Mouse (Mus musculus) intestine, embryonic 14.5 days (tissue): ENCODE measurements around the gene Psma3. TPM values are rescaled to one million over a fixed set of nuclear protein-coding genes. Genes with fewer than 3 reads are reported as not detected.

Source experiments
- ATAC-seq: fragments of 200-750 bp; cut with Nextera tagmentation; replicated peaks from 2 replicates; pipeline ENCODE4 v1.8.0; 2017; ENCODE audit warnings: low read depth, moderate number of reproducible peaks, moderate TSS enrichment, moderate library complexity; ENCODE audit not compliant: low FRiP score, low TSS enrichment
- DNase-seq: peaks from one replicate; pipeline ENCODE4 v3.0.0-alpha.2; 2018; ENCODE audit warnings: low spot score
- H3K27ac ChIP-seq: fragments of 300-500 bp; sonication (generic); 2 replicates; pipeline ENCODE4 v1.5.1; 2014; ENCODE audit warnings: low read depth, mild to moderate bottlenecking, control low read depth
- H3K27me3 ChIP-seq: fragments of 300-500 bp; sonication (generic); replicated peaks from 2 replicates; pipeline ENCODE4 v1.6.1; 2014; ENCODE audit warnings: low read length, control low read depth; ENCODE audit not compliant: control insufficient read depth, insufficient read depth
- H3K36me3 ChIP-seq: fragments of 300-500 bp; sonication (generic); 2 replicates; pipeline ENCODE4 v1.6.1; 2014; ENCODE audit warnings: low read length, control low read depth; ENCODE audit not compliant: control insufficient read depth, insufficient read depth
- H3K4me1 ChIP-seq: fragments of 300-500 bp; sonication (generic); replicated peaks from 2 replicates; pipeline ENCODE4 v1.6.1; 2014; ENCODE audit warnings: low read length, control low read depth, mixed read lengths; ENCODE audit not compliant: control insufficient read depth, insufficient read depth
- H3K4me2 ChIP-seq: fragments of 300-500 bp; sonication (generic); 2 replicates; pipeline ENCODE4 v1.6.1; 2014; ENCODE audit warnings: low read length
- H3K4me3 ChIP-seq: fragments of 300-500 bp; sonication (generic); 2 replicates; pipeline ENCODE4 v1.5.1; 2014; ENCODE audit warnings: low read depth, low read length, control low read depth, mixed read lengths
- H3K9ac ChIP-seq: fragments of 300-500 bp; sonication (generic); 2 replicates; pipeline ENCODE4 v1.6.1; 2014; ENCODE audit warnings: mild to moderate bottlenecking, low read length
- H3K9me3 ChIP-seq: fragments of 300-500 bp; sonication (generic); 2 replicates; pipeline ENCODE4 v1.6.1; 2016; ENCODE audit warnings: low read length, control low read depth; ENCODE audit not compliant: control insufficient read depth
- WGBS: fragments of 180-500 bp; shearing (Covaris S2); extraction: QIAGEN DNeasy Blood & Tissue Kit; methylation state at CpG from one replicate; pipeline ENCODE4 v1.1.7; 2014; 5-methylcytosine and 5-hydroxymethylcytosine counted together
- polyA plus RNA-seq: library from polyadenylated mRNA; unstranded; fragments of >200 nt; fragmentation: Nextera tagmentation; extraction: Ambion mirVana; gene quantifications from 2 replicates; pipeline ENCODE4 v1.2.1, GENCODE M21; 2014

Psma3 gene
- polyA plus RNA-seq, 1 experiment from 2014 or later, result 593 TPM

DNA sequence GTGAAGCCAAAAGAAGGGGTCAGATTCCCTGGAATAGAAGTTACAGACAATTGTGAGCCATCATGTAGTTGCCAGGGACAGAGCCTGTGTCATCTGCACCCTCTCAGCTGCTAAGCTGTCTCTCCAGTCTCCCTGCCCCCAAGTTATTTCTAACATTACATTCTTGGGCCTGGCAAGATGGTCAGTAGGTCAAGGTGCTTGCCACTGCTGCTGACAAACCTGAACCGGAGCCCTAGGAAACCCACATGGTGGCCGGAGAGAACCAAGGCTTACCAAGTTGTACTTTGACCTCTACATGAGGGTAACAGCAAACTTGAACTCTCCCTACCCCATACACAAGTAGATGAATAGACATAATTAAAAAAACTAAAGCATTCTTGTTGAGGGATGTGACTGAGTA lies 70.1 kb downstream of the Psma3 start:
- Histone ChIP-seq H3K27me3 (no peaks in the 10 kb centered on the region), H3K36me3 (peaks cover 63% of the 10 kb centered on the region), H3K4me2 (no peak overlapping the region), H3K9me3 (no peaks in the 10 kb centered on the region), H3K4me3 (no peak overlapping the region), H3K4me1 (peaks cover 10% of the 10 kb centered on the region; the same call in 1 of the 2 replicates), H3K9ac (no peak overlapping the region), H3K27ac (no peak overlapping the region)
- no peak for DNase-seq
- WGBS, result 92% methylated on average over 2 of the region's 2 CpGs
- ATAC-seq, result no peak

Other genes with a start within 250 kb of the Psma3 start
- gene Frmd6, start 149.1 kb upstream of the Psma3 start, polyA plus RNA-seq, result 17.5 and 20.4 TPM in 2 replicates
- 209 and 231 TPM in 2 replicates for gene Actr10, start 36.8 kb upstream of the Psma3 start, polyA plus RNA-seq
- gene Arid4a, start 41.4 kb downstream of the Psma3 start, polyA plus RNA-seq, result 34.6 and 36.8 TPM in 2 replicates
- gene Tomm20l, start 136.8 kb downstream of the Psma3 start, polyA plus RNA-seq, result not detected in 2 replicates
- gene Timm9, start 162.1 kb downstream of the Psma3 start, polyA plus RNA-seq, result 99.8 and 108 TPM in 2 replicates
- gene 2700049A03Rik, start 162.2 kb downstream of the Psma3 start, polyA plus RNA-seq, result 13.2 and 15.6 TPM in 2 replicates